Mouse (Mus musculus): ENCODE data around the gene Fthl17b.
"Not testable (repeated sequence)": the region's sequence is repeated elsewhere in the genome, so short reads cannot be mapped to it uniquely, and the experiment has no call there.

The Fthl17b gene

DNA sequence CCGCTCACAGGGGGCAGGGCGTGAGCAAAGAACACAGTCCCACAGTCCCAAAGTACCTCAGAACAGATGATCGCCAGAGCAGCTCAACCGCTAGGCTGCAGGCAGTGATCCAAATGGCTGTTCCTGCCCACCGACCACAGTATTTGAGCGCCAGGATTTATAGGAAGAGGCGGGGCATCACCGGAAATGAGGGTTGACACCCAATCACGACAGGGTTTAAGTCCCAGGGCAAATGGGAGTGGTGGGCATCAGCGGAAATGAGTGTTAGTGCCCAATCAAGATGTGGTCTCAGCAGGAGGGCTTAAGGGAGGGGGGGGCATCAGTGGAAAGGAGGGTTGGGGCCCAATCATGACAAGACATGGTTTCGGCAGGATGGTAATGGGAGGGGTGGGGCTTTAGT lies at the start of gene Fthl17b:
TSS of gene Fthl17b (minus strand) at position 101 of the 400 bp plus-strand sequence.
- not testable (repeated sequence) for DNase-seq

DNA sequence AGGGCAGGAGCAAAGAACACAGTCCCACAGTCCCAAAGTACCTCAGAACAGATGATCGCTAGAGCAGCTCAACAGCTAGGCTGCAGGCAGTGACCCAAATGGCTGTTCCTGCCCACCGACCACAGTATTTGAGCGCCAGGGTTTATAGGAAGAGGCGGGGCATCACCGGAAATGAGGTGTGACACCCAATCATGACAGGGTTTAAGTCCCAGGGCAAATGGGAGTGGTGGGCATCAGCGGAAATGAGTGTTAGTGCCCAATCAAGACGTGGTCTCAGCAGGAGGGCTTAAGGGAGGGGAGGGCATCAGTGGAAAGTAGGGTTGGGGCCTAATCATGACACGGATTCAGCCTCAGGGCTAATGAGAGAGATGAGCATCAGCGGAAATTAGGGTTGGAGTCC lies 23.9 kb upstream of the Fthl17b start, which contains the start of gene Fthl17d:
TSS of gene Fthl17d (minus strand) at position 101 of the 400 bp plus-strand sequence.
- DNase-seq = not testable (repeated sequence)

DNA sequence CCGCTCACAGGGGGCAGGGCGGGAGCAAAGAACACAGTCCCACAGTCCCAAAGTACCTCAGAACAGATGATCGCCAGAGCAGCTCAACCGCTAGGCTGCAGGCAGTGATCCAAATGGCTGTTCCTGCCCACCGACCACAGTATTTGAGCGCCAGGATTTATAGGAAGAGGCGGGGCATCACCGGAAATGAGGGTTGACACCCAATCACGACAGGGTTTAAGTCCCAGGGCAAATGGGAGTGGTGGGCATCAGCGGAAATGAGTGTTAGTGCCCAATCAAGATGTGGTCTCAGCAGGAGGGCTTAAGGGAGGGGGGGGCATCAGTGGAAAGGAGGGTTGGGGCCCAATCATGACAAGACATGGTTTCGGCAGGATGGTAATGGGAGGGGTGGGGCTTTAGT lies 13.7 kb upstream of the Fthl17b start, which contains the start of gene Fthl17c:
TSS of gene Fthl17c (minus strand) at position 101 of the 400 bp plus-strand sequence.
- not testable (repeated sequence) for DNase-seq

DNA sequence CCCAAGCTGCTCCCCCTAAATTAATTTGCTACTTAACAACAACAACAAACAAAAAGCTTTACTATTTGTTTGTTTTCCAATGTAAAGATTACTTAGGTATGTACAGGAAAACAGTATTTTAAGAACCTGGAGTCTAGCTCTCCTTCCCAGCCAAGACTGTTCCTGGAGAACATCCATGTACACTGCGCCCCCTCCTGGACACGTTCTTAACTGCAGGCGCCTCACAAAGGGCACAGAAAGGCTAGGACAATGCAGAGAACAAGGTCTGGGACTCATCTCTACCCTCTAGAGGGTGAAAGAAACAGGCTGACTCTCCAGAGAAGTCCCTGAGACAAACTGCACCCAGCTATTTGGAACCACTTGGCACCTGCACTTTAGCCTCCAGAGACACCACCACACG lies 1.8 kb upstream of the Fthl17b start:
- DNase-seq = not testable (repeated sequence)

DNA sequence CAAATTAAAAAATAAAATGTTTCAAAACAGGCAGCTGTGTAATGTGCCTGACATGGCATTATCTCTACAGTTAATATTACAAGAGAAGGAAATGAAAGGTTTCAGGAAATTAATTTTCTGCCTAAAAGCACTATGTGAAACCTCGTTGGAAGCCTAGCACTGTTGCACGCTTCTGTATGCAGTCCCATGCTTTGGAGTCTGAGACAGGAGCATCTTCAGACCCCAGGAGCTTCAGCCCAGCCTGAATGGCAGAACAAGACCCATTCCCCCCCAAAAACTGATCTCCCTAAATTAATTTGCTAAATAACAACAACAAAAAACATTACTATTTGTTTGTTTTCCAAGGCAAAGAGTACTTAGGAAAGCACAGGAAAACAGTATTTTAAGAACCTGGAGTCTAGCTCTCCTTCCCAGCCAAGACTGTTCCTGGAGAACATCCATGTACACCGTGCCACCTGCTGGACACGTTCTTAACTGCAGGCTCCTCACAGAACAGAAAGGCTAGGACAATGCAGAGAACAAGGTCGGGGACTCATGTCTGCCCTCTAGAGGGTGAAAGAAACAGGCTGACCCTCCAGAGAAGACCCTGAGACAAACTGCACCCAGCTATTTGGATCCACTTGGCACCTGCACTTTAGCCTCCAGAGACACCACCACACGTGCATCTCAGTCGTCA lies 14.5 kb downstream of the Fthl17b start:
- DNase-seq = peak; percentile 88

DNA sequence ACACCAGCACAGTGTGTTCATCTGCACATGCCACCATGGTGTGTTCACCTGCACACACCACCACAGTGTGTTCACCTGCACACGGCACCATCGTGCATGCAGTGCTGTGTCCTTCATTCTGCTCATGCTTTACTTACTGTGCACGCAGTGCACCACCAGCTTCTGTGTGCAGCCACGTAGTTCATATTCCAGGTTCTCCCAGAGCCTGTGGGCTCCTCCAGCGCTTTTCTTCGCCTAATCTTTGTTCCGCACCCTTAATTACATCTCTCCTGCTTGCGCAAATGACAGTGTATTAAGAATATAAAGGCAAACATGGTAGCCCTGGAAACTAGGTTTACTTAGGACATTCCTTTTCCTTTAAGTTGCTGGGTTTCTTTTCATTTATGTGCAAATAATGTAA lies 18.7 kb downstream of the Fthl17b start:
- no peak for DNase-seq

DNA sequence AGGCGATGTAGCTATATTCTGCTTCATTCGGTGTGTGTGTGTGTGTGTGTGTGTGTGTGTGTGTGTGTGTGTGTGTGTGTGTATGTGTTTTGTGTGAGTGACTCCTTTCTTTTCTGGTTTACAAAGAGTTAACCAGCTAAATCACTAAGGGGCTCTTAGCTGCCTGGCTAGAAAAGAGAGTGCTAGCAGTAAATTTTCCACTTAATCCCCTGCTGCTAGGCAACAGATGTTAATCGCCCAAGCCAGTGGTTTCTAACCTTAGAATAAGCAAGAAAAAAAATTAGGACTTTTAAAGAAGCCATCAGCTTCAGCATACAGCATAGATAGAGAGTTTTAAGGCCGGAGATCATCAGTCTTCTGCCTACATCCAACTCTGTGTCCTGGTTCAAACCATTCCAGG lies 35.5 kb downstream of the Fthl17b start:
- DNase-seq = no peak

DNA sequence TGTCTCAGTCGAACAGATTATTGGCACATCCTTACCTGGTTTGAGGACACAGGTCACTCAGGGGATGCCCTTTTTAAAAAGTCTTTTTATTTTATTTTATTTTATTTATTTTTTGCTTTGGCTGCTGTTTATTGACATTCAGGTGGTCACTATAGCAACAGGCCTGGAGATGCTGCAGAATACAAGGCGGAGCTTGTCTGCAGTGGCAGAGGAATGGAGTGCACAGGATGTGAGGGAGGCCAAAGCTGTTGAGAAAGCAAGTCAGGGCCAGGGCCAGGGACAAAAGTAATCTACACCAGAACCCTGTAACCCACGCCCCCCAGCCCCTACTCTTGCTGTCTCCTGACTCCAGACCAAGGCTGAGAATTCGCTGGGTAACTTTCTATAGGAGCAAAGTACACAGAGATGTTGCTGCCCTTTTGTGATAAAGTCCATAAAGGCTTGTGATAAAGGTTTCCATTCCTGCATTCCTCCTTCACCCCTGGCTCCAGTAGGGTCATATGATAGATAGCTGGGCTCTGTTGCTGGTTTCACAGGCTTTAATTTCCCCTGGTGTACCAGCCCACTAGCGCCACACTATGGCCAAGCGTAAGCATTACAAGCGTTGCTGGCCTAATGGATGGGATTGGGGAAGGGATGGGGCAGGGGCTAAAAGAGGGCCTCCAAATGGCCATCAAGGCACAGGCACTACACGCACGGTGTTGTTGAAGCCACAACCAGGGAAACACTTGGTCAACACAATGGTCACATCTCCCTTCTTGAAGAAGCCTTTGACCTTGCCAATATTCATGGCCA lies 40.8 kb downstream of the Fthl17b start:
- no peak for DNase-seq

DNA sequence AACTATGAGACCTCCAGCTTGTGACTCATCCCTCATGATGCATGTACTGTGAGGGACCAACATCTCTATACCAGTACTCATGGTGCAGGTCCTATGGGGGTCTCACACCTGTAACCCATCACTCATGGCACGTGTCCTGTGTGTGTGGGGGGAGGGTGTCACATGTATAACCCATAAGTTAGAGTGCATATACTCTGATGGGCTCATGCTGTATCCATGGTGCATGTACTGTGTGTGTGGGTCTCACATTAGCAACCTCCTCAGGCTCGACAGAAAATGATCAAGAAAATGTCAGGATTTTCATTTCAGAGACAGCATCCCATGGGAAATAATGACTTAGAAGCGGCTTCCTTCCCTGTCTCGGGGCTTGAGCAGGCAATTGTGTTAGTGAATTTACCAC lies 41.7 kb downstream of the Fthl17b start:
- DNase-seq = no peak

Measured in kidney, adult 18-20 months (tissue).